Mouse (Mus musculus): ENCODE data around the gene Cpsf6. TPM values are rescaled to one million over a fixed set of nuclear protein-coding genes. Genes with fewer than 3 reads are reported as not detected.
A peak's percentile ranks its signal among the peaks of the same experiment; 100 is the strongest.

The Cpsf6 gene
- polyA plus RNA-seq, 1 experiment from 2014 or later = 173 TPM

DNA sequence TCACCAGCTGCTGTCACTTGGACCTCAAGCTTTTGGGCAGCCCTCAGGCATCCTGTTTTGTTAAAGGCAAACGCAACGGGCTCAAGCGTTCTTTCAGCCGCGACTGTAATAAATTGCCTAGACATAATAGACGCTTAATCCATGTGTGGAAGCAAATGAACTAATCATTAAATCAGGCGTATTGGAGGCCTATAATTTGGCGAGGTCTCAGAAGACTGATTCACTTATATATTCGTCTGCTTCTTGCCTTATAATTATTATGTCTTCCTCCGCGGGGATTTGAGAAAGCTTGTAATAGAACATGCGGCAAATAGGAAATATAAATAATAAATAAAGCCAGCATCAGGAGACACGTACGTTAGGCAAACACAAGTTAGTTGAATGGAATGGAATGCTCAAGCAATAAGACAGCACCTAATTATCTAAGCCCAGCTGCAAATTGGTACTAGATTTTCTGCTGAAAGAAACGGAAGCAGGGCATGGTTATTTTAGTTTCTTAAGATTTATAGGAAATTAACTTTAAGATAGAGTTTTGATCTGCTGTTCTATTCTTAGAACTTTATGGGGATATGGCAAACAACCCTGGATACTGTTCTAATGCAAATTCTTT is 23.6 kb upstream of the Cpsf6 start:
- WGBS = 78% methylated on average over 15 of the region's 15 CpGs
- no peaks in the 10 kb centered on the region for H3K9me3 ChIP-seq (ENCODE audit: control insufficient read depth, low read depth, low read length)
- H3K27ac ChIP-seq (ENCODE audit: low read length) = no peak overlapping the region
- H3K9ac ChIP-seq (replicated peaks; ENCODE audit: low read depth, low read length) = no peak overlapping the region
- no peak for ATAC-seq (ENCODE audit: insufficient number of reproducible peaks, insufficient read depth, low FRiP score, low read depth)
- no peaks in the 10 kb centered on the region for H3K4me1 ChIP-seq (ENCODE audit: control insufficient read depth, insufficient read depth, low read length)
- no peak overlapping the region for H3K4me2 ChIP-seq (replicated peaks; ENCODE audit: low read depth, low read length)
- no peaks in the 10 kb centered on the region for H3K27me3 ChIP-seq (ENCODE audit: control insufficient read depth, insufficient read depth, low read length)
- no peaks in the 10 kb centered on the region for H3K36me3 ChIP-seq (ENCODE audit: control insufficient read depth, insufficient read depth, low read length)
- no peak overlapping the region for H3K4me3 ChIP-seq (ENCODE audit: low read depth, low read length)

DNA sequence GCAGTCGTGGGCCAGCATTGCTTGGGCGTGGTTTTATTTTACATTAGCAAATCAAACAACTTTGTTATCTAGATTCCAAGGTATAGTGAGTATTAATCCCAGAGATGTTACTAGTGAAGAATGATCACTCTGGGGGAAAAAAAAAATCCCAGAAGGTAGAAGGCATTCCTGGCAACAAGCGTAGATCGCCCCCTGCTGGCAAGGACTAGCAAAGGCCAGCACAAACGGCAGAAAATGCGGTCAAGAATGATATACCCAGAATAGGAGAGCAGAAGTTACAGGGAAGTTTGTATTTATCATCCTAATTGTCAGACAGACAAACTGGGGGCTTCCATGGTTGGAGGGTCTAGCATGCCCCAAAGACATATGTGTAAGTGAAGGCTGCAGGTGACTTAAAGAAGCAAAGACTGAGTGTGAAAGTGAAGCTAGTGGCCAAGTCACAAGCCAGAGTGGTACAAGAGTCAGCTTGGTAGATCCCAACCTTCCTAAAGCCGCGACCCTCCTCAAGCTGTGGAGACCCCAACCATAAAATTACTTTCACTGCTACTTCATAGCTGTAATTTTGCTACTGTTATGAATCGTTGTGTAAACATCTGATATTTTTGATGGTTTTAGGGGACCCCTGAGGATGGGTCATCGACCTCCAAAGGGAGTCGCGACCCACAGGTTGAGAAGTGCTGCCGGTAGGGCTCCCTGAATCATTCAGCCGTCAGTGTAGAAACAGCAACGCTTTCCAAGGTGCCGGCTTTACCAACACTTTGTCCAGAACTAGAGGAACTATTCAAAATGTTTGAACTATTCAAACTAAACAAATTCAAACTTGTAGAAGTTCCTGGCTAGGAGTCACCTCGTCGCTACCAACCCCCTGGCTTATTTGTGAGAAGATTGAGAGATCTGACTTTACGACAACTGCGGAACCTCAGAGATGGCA is 22.9 kb upstream of the Cpsf6 start:
- Histone ChIP-seq H3K4me3 (ENCODE audit: low read depth, low read length) (no peak overlapping the region), H3K4me2 (replicated peaks; ENCODE audit: low read depth, low read length) (no peak overlapping the region), H3K4me1 (ENCODE audit: control insufficient read depth, insufficient read depth, low read length) (no peaks in the 10 kb centered on the region), H3K36me3 (ENCODE audit: control insufficient read depth, insufficient read depth, low read length) (no peaks in the 10 kb centered on the region), H3K27ac (ENCODE audit: low read length) (no peak overlapping the region), H3K27me3 (ENCODE audit: control insufficient read depth, insufficient read depth, low read length) (no peaks in the 10 kb centered on the region), H3K9ac (replicated peaks; ENCODE audit: low read depth, low read length) (no peak overlapping the region), H3K9me3 (ENCODE audit: control insufficient read depth, low read depth, low read length) (no peaks in the 10 kb centered on the region)
- ATAC-seq (ENCODE audit: insufficient number of reproducible peaks, insufficient read depth, low FRiP score, low read depth) = no peak
- 68% methylated on average over 20 of the region's 20 CpGs for WGBS

DNA sequence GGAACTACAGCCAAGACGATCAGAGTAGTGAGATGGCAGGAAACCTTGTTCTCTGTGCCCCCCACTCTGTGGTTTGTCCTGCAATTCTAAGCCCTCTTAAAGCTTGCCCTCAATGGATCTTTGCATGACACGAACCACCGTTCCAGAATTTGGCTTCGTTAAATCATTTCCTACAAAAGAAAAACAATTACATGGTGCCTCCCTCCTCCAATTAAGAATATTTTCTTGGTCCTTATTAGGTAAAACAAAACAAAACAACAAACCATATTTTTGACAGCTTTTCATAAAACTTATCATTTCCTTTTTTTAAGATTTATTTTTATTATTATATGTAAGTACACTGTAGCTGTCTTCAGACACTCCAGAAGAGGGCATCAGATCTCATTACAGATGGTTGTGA is 21.5 kb upstream of the Cpsf6 start:
- 93% methylated on average over 4 of the region's 4 CpGs for WGBS
- no peaks in the 10 kb centered on the region for H3K4me1 ChIP-seq (ENCODE audit: control insufficient read depth, insufficient read depth, low read length)
- H3K4me2 ChIP-seq (replicated peaks; ENCODE audit: low read depth, low read length) = no peak overlapping the region

DNA sequence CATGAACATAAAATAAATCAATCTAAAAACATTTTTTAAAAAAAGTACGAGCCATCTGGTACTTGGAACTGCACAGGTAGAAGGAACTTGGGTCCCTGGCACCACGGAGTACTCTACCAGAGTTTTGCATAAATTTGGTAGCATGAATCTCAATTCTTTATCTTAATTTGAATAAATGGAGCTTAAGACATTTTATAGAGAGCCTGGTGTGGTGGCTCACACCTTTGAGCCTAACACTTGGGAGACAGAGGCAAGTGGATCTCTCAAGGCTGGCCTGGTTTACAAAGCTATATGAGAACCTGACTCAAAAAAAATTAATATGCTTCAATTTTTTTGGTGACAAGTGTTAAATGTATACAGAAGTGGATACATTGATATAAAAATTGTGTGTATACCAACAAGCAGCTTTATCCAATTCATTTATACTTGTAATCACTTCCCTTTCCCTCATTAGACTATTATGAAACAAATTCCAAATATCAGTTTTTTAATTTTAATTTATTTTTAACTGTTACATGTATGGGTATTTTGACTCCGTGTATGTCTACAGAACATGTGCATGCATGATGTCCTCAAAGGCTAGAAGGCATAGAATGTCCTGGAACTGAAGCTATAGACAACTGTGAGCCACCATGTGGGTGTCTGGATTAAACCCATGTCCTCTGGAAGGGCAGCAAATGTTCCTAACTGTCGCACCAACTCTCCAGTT is 20.6 kb upstream of the Cpsf6 start:
- Histone ChIP-seq H3K27ac (ENCODE audit: low read length) (no peak overlapping the region), H3K27me3 (ENCODE audit: control insufficient read depth, insufficient read depth, low read length) (no peaks in the 10 kb centered on the region), H3K4me2 (replicated peaks; ENCODE audit: low read depth, low read length) (no peak overlapping the region), H3K4me3 (ENCODE audit: low read depth, low read length) (no peak overlapping the region), H3K4me1 (ENCODE audit: control insufficient read depth, insufficient read depth, low read length) (no peaks in the 10 kb centered on the region), H3K36me3 (ENCODE audit: control insufficient read depth, insufficient read depth, low read length) (no peaks in the 10 kb centered on the region), H3K9ac (replicated peaks; ENCODE audit: low read depth, low read length) (no peak overlapping the region), H3K9me3 (ENCODE audit: control insufficient read depth, low read depth, low read length) (no peaks in the 10 kb centered on the region)
- whole genome bisulfite sequencing = 84% methylated on average over 4 of the region's 4 CpGs
- no peak for ATAC-seq (ENCODE audit: insufficient number of reproducible peaks, insufficient read depth, low FRiP score, low read depth)

More for the DNA sequence above, 21.5 kb upstream of the Cpsf6 start:
- H3K36me3 ChIP-seq (ENCODE audit: control insufficient read depth, insufficient read depth, low read length) = no peaks in the 10 kb centered on the region
- no peak for ATAC-seq (ENCODE audit: insufficient number of reproducible peaks, insufficient read depth, low FRiP score, low read depth)
- no peak overlapping the region for H3K9ac ChIP-seq (replicated peaks; ENCODE audit: low read depth, low read length)
- H3K9me3 ChIP-seq (ENCODE audit: control insufficient read depth, low read depth, low read length) = no peaks in the 10 kb centered on the region
- no peak overlapping the region for H3K4me3 ChIP-seq (ENCODE audit: low read depth, low read length)
- no peaks in the 10 kb centered on the region for H3K27me3 ChIP-seq (ENCODE audit: control insufficient read depth, insufficient read depth, low read length)
- no peak overlapping the region for H3K27ac ChIP-seq (ENCODE audit: low read length)

DNA sequence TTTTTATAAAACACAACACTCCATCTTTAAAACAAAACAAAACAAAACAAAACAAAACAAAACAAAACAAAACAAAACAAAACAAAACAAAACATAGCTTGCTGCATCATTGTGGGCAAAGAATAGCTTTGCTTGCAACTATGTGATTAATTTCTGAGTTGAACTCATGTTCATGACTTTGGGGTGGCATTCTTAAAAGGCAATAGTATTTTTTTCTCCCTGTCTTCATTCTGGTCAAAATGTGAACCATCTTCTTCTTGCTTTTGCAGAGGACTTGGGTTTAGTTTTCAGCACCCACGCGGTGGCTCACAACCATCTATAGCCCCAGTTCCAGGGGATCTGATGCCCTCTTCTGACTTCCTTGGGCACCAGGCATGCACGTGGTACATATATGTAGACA is 20.0 kb upstream of the Cpsf6 start:
- ATAC-seq (ENCODE audit: insufficient number of reproducible peaks, insufficient read depth, low FRiP score, low read depth) = no peak
- H3K27me3 ChIP-seq (ENCODE audit: control insufficient read depth, insufficient read depth, low read length) = no peaks in the 10 kb centered on the region
- no peak overlapping the region for H3K27ac ChIP-seq (ENCODE audit: low read length)

DNA sequence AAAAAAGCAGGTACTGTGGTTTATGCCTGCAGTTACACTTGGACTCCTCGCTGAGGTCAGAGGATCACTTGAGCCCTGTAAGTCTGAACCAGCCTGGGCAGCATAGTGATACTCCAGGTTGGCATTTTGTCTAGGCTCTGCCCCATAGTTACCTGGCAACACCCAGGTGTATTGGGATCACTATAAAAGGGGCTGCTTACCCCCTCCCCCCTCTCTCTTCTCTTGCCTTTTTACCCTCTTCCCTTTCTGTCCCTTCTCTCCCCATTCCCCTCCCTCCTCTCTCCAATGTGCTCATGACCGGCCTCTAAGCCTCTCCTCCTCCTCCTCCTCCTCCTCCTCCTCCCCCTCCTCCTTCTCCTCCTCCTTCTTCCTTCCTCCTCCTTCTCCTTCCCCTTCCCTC is 19.4 kb upstream of the Cpsf6 start:
- WGBS = 48% methylated on average over 2 of the region's 2 CpGs
- H3K4me1 ChIP-seq (ENCODE audit: control insufficient read depth, insufficient read depth, low read length) = no peaks in the 10 kb centered on the region
- H3K27ac ChIP-seq (ENCODE audit: low read length) = no peak overlapping the region
- no peak overlapping the region for H3K4me2 ChIP-seq (replicated peaks; ENCODE audit: low read depth, low read length)
- no peak for ATAC-seq (ENCODE audit: insufficient number of reproducible peaks, insufficient read depth, low FRiP score, low read depth)
- no peak overlapping the region for H3K9ac ChIP-seq (replicated peaks; ENCODE audit: low read depth, low read length)
- H3K4me3 ChIP-seq (ENCODE audit: low read depth, low read length) = no peak overlapping the region
- H3K27me3 ChIP-seq (ENCODE audit: control insufficient read depth, insufficient read depth, low read length) = no peaks in the 10 kb centered on the region
- no peaks in the 10 kb centered on the region for H3K9me3 ChIP-seq (ENCODE audit: control insufficient read depth, low read depth, low read length)
- no peaks in the 10 kb centered on the region for H3K36me3 ChIP-seq (ENCODE audit: control insufficient read depth, insufficient read depth, low read length)

More for the DNA sequence above, 20.0 kb upstream of the Cpsf6 start:
- no peaks in the 10 kb centered on the region for H3K9me3 ChIP-seq (ENCODE audit: control insufficient read depth, low read depth, low read length)
- H3K4me1 ChIP-seq (ENCODE audit: control insufficient read depth, insufficient read depth, low read length) = no peaks in the 10 kb centered on the region
- H3K9ac ChIP-seq (replicated peaks; ENCODE audit: low read depth, low read length) = no peak overlapping the region
- no peak overlapping the region for H3K4me3 ChIP-seq (ENCODE audit: low read depth, low read length)
- WGBS = 85% methylated on average over 3 of the region's 3 CpGs
- no peak overlapping the region for H3K4me2 ChIP-seq (replicated peaks; ENCODE audit: low read depth, low read length)
- no peaks in the 10 kb centered on the region for H3K36me3 ChIP-seq (ENCODE audit: control insufficient read depth, insufficient read depth, low read length)

DNA sequence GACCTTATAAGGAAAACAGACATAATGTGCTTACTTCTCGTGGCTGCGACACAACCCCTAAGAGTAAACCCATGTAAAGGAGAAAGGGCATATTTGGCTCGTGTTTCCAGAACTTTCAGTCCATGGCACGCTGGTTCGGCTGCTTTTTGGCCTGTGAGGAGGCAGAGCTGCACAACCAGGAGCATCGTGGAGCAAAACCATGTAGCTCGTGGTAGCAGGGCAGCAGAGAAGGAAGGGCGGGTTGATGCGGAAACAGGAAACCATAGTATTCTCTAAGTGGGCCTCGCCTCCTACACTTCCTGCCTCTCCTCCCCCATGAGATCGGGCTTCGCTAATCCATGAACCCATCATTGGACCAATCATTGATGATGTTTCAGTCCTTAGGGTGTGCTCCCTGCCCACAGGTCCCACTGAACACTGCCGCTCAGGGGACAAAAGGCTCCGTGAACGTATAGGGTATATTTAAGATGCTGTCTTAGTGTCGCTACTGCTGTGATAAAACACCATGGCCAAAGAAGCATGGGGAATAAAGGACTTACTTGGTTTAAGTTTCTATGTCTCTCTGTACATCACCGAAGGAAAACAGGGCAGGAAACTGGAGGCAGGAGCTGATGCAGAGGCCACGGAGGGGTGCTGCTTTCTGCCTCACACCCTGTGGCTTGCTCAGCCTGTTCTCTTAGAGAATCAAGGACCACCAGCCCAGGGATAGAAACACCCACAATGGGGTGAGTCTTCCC is 18.4 kb upstream of the Cpsf6 start:
- Histone ChIP-seq H3K36me3 (ENCODE audit: control insufficient read depth, insufficient read depth, low read length) (no peaks in the 10 kb centered on the region), H3K9ac (replicated peaks; ENCODE audit: low read depth, low read length) (no peak overlapping the region), H3K4me2 (replicated peaks; ENCODE audit: low read depth, low read length) (no peak overlapping the region), H3K27ac (ENCODE audit: low read length) (no peak overlapping the region), H3K4me1 (ENCODE audit: control insufficient read depth, insufficient read depth, low read length) (no peaks in the 10 kb centered on the region), H3K27me3 (ENCODE audit: control insufficient read depth, insufficient read depth, low read length) (no peaks in the 10 kb centered on the region), H3K9me3 (ENCODE audit: control insufficient read depth, low read depth, low read length) (no peaks in the 10 kb centered on the region), H3K4me3 (ENCODE audit: low read depth, low read length) (no peak overlapping the region)
- ATAC-seq (ENCODE audit: insufficient number of reproducible peaks, insufficient read depth, low FRiP score, low read depth) = no peak
- WGBS = 81% methylated on average over 18 of the region's 18 CpGs

DNA sequence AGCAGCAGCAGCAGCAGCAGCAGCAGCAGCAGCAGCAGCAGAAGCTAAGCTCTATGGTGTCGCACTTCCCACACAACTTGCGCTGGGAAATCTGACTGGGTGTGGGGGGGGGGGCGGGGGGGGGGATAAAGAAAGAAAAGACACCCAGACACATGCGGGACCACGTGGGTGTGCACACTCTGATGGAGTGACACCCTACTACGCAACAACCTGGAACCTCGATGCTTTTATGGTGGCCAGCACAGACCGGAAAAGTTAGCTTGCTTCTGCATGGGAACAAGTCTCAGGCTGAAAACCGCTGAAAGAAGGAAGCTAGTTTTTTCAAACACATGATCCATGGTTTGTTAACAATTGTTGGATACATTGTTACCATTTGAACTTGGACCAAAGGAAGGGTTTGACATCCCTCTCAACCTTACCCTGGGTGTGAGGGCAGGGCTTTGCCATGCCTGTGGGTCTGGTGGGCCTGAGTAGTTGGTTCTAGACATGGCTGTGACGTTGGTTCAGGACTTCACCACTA is 17.4 kb upstream of the Cpsf6 start:
- Histone ChIP-seq H3K9ac (replicated peaks; ENCODE audit: low read depth, low read length) (no peak overlapping the region), H3K4me3 (ENCODE audit: low read depth, low read length) (no peak overlapping the region), H3K4me2 (replicated peaks; ENCODE audit: low read depth, low read length) (peak overlapping the region; percentile 37), H3K9me3 (ENCODE audit: control insufficient read depth, low read depth, low read length) (no peaks in the 10 kb centered on the region), H3K27ac (ENCODE audit: low read length) (no peak overlapping the region), H3K27me3 (ENCODE audit: control insufficient read depth, insufficient read depth, low read length) (no peaks in the 10 kb centered on the region), H3K4me1 (ENCODE audit: control insufficient read depth, insufficient read depth, low read length) (no peaks in the 10 kb centered on the region), H3K36me3 (ENCODE audit: control insufficient read depth, insufficient read depth, low read length) (no peaks in the 10 kb centered on the region)
- ATAC-seq (ENCODE audit: insufficient number of reproducible peaks, insufficient read depth, low FRiP score, low read depth) = no peak
- WGBS = 61% methylated on average over 7 of the region's 10 CpGs
